Mouse (Mus musculus): ENCODE measurements around the gene Romo1. TPM values are rescaled to one million over a fixed set of nuclear protein-coding genes. Genes with fewer than 3 reads are reported as not detected.
A peak's percentile ranks its signal among the peaks of the same experiment; 100 is the strongest.
"Not testable (repeated sequence)": the region's sequence is repeated elsewhere in the genome, so short reads cannot be mapped to it uniquely, and the experiment has no call there.

The Romo1 gene
- polyA plus RNA-seq, 1 experiment from 2014 or later: 338 TPM

- H3K27ac ChIP-seq (ENCODE audit: low read length): no peak overlapping the region
- peaks cover 24% of the 10 kb centered on the region for H3K4me1 ChIP-seq (ENCODE audit: control insufficient read depth, insufficient read depth, low read length)
- H3K9me3 ChIP-seq (replicated peaks; ENCODE audit: control insufficient read depth, low read length): no peaks in the 10 kb centered on the region
- no peaks in the 10 kb centered on the region for H3K27me3 ChIP-seq (ENCODE audit: control insufficient read depth, insufficient read depth, low read length)
- H3K9ac ChIP-seq (ENCODE audit: low read length): no peak overlapping the region
- H3K4me2 ChIP-seq (ENCODE audit: low read depth, low read length): peak overlapping the region; percentile 36; the same call in 1 of the 2 replicates
- 62% methylated on average over 6 of the region's 6 CpGs for WGBS
- peak overlapping the region; percentile 21; the same call in 1 of the 2 replicates for H3K4me3 ChIP-seq (ENCODE audit: low read length)
- H3K36me3 ChIP-seq (ENCODE audit: control insufficient read depth, insufficient read depth): peaks cover 20% of the 10 kb centered on the region
- ATAC-seq (replicated peaks; ENCODE audit: extremely low read depth, insufficient read depth, low FRiP score): no peak
These were observed 33.2 kb downstream of the Romo1 start for GRCm38 (mm10) chr2:156177079-156177478.

GRCm38 (mm10) chr2:156177651-156178050 is 33.8 kb downstream of the Romo1 start:
- Histone ChIP-seq H3K27me3 (ENCODE audit: control insufficient read depth, insufficient read depth, low read length) (no peaks in the 10 kb centered on the region), H3K9me3 (replicated peaks; ENCODE audit: control insufficient read depth, low read length) (no peaks in the 10 kb centered on the region), H3K36me3 (ENCODE audit: control insufficient read depth, insufficient read depth) (peaks cover 19% of the 10 kb centered on the region), H3K4me1 (ENCODE audit: control insufficient read depth, insufficient read depth, low read length) (peaks cover 24% of the 10 kb centered on the region), H3K9ac (ENCODE audit: low read length) (peak overlapping the region; percentile 52), H3K4me2 (ENCODE audit: low read depth, low read length) (peak overlapping the region; percentile 65), H3K27ac (ENCODE audit: low read length) (no peak overlapping the region), H3K4me3 (ENCODE audit: low read length) (peak overlapping the region; percentile 45)
- 50% methylated on average over 7 of the region's 7 CpGs for WGBS
- ATAC-seq (replicated peaks; ENCODE audit: extremely low read depth, insufficient read depth, low FRiP score): no peak

GRCm38 (mm10) chr2:156179046-156179795 is 35.4 kb downstream of the Romo1 start:
- under 1% methylated on average over 47 of the region's 47 CpGs for WGBS
- Histone ChIP-seq H3K9me3 (replicated peaks; ENCODE audit: control insufficient read depth, low read length) (no peaks in the 10 kb centered on the region), H3K27me3 (ENCODE audit: control insufficient read depth, insufficient read depth, low read length) (no peaks in the 10 kb centered on the region), H3K27ac (ENCODE audit: low read length) (peak overlapping the region; percentile 92), H3K9ac (ENCODE audit: low read length) (peak overlapping the region; percentile 98), H3K4me3 (ENCODE audit: low read length) (peak overlapping the region; percentile 85), H3K4me2 (ENCODE audit: low read depth, low read length) (peak overlapping the region; percentile 73), H3K4me1 (ENCODE audit: control insufficient read depth, insufficient read depth, low read length) (peaks cover 24% of the 10 kb centered on the region), H3K36me3 (ENCODE audit: control insufficient read depth, insufficient read depth) (peaks cover 12% of the 10 kb centered on the region)
- peak; percentile 57 for ATAC-seq (replicated peaks; ENCODE audit: extremely low read depth, insufficient read depth, low FRiP score)

GRCm38 (mm10) chr2:156179796-156180093 is 35.9 kb downstream of the Romo1 start:
- ATAC-seq (replicated peaks; ENCODE audit: extremely low read depth, insufficient read depth, low FRiP score): peak; percentile 14
- Histone ChIP-seq H3K4me2 (ENCODE audit: low read depth, low read length) (no peak overlapping the region), H3K4me3 (ENCODE audit: low read length) (peak overlapping the region; percentile 85), H3K9ac (ENCODE audit: low read length) (peak overlapping the region; percentile 98), H3K27me3 (ENCODE audit: control insufficient read depth, insufficient read depth, low read length) (no peaks in the 10 kb centered on the region), H3K36me3 (ENCODE audit: control insufficient read depth, insufficient read depth) (peaks cover 10% of the 10 kb centered on the region), H3K4me1 (ENCODE audit: control insufficient read depth, insufficient read depth, low read length) (peaks cover 24% of the 10 kb centered on the region), H3K27ac (ENCODE audit: low read length) (peak overlapping the region; percentile 92), H3K9me3 (replicated peaks; ENCODE audit: control insufficient read depth, low read length) (no peaks in the 10 kb centered on the region)
- WGBS: under 1% methylated on average over 40 of the region's 41 CpGs

- peak; percentile 95 for ATAC-seq (replicated peaks; ENCODE audit: extremely low read depth, insufficient read depth, low FRiP score)
- H3K4me3 ChIP-seq (ENCODE audit: low read length): peak within 1 kb of the TSS; percentile 85
- peaks cover 10% of the 10 kb centered on the region for H3K36me3 ChIP-seq (ENCODE audit: control insufficient read depth, insufficient read depth)
- peak within 1 kb of the TSS; percentile 92 for H3K27ac ChIP-seq (ENCODE audit: low read length)
- under 1% methylated on average over 47 of the region's 47 CpGs for WGBS
- peak within 1 kb of the TSS; percentile 98 for H3K9ac ChIP-seq (ENCODE audit: low read length)
- H3K4me1 ChIP-seq (ENCODE audit: control insufficient read depth, insufficient read depth, low read length): peaks cover 24% of the 10 kb centered on the region
- no peaks in the 10 kb centered on the region for H3K9me3 ChIP-seq (replicated peaks; ENCODE audit: control insufficient read depth, low read length)
- H3K4me2 ChIP-seq (ENCODE audit: low read depth, low read length): peak within 1 kb of the TSS; percentile 79
- H3K27me3 ChIP-seq (ENCODE audit: control insufficient read depth, insufficient read depth, low read length): no peaks in the 10 kb centered on the region
These were observed 36.4 kb downstream of the Romo1 start, which contains the start of gene Rbm39 for GRCm38 (mm10) chr2:156180094-156180821. Gene Rbm39 (minus strand): TSS chr2:156180238.

GRCm38 (mm10) chr2:156180824-156181590 is 37.2 kb downstream of the Romo1 start:
- Histone ChIP-seq H3K4me2 (ENCODE audit: low read depth, low read length) (peak overlapping the region; percentile 79), H3K9ac (ENCODE audit: low read length) (peak overlapping the region; percentile 76), H3K4me3 (ENCODE audit: low read length) (peak overlapping the region; percentile 85), H3K27me3 (ENCODE audit: control insufficient read depth, insufficient read depth, low read length) (no peaks in the 10 kb centered on the region), H3K36me3 (ENCODE audit: control insufficient read depth, insufficient read depth) (peaks cover 10% of the 10 kb centered on the region), H3K9me3 (replicated peaks; ENCODE audit: control insufficient read depth, low read length) (no peaks in the 10 kb centered on the region), H3K27ac (ENCODE audit: low read length) (peak overlapping the region; percentile 88), H3K4me1 (ENCODE audit: control insufficient read depth, insufficient read depth, low read length) (peaks cover 24% of the 10 kb centered on the region)
- peak; percentile 1; the same call in 1 of the 2 replicates for ATAC-seq (replicated peaks; ENCODE audit: extremely low read depth, insufficient read depth, low FRiP score)
- WGBS: 9% methylated on average over 8 of the region's 8 CpGs

- Histone ChIP-seq H3K27ac (ENCODE audit: low read length) (peak overlapping the region; percentile 88), H3K4me1 (ENCODE audit: control insufficient read depth, insufficient read depth, low read length) (peaks cover 24% of the 10 kb centered on the region), H3K4me3 (ENCODE audit: low read length) (no peak overlapping the region), H3K27me3 (ENCODE audit: control insufficient read depth, insufficient read depth, low read length) (no peaks in the 10 kb centered on the region), H3K4me2 (ENCODE audit: low read depth, low read length) (peak overlapping the region; percentile 79), H3K36me3 (ENCODE audit: control insufficient read depth, insufficient read depth) (peaks cover 10% of the 10 kb centered on the region), H3K9me3 (replicated peaks; ENCODE audit: control insufficient read depth, low read length) (no peaks in the 10 kb centered on the region), H3K9ac (ENCODE audit: low read length) (peak overlapping the region; percentile 76)
- no peak for ATAC-seq (replicated peaks; ENCODE audit: extremely low read depth, insufficient read depth, low FRiP score)
- WGBS: 71% methylated on average over 2 of the region's 2 CpGs
These were observed 37.8 kb downstream of the Romo1 start for GRCm38 (mm10) chr2:156181592-156181991.

GRCm38 (mm10) chr2:156189241-156189640 is 45.4 kb downstream of the Romo1 start:
- not testable (repeated sequence) for H3K4me1 ChIP-seq (ENCODE audit: control insufficient read depth, insufficient read depth, low read length); ATAC-seq (replicated peaks; ENCODE audit: extremely low read depth, insufficient read depth, low FRiP score); H3K36me3 ChIP-seq (ENCODE audit: control insufficient read depth, insufficient read depth); H3K27me3 ChIP-seq (ENCODE audit: control insufficient read depth, insufficient read depth, low read length); H3K27ac ChIP-seq (ENCODE audit: low read length); H3K9ac ChIP-seq (ENCODE audit: low read length); H3K4me2 ChIP-seq (ENCODE audit: low read depth, low read length); H3K4me3 ChIP-seq (ENCODE audit: low read length); H3K9me3 ChIP-seq (replicated peaks; ENCODE audit: control insufficient read depth, low read length)
- 74% methylated on average over 7 of the region's 7 CpGs for WGBS
